Mouse (Mus musculus): ENCODE results near the gene Gpank1.
A peak's percentile ranks its signal among the peaks of the same experiment; 100 is the strongest.

Gene Gpank1

DNA sequence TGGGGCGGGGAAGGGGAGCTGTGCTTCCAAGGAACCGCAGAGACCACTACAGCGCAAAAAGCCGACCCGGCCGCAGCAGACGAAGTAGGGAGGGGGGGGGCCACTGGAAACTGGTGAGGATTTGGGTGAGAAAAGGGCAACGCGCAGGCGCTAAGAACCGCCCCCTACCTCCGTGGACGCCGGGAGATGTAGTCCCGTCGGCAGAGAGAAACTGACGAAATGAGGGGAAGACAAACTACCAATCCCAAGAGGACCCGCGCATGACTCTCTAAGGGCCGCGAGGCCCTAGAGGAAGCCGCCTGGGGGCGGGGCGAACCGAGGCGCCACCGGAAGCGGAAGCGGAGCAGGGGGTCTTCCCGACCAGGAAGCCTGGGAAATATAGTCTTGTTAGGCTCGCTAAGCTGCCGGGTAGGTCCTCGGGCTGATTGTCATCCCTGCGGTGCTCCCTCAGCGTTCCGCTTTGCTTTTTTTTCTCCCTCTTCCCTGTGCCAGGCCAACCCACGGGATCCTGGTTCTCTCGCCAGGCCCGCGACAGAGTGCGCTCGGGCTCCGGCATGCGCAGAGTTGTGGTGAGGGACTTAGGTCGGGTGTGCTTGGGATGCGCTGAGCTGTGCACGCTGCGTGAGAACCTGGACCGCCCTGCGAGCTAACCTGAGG lies at the start of gene Gpank1:
Gpank1 (plus strand) TSS at position 313 of the 657 bp plus-strand sequence.
- DNase-seq (ENCODE audit: low read depth): peak; percentile 99

DNA sequence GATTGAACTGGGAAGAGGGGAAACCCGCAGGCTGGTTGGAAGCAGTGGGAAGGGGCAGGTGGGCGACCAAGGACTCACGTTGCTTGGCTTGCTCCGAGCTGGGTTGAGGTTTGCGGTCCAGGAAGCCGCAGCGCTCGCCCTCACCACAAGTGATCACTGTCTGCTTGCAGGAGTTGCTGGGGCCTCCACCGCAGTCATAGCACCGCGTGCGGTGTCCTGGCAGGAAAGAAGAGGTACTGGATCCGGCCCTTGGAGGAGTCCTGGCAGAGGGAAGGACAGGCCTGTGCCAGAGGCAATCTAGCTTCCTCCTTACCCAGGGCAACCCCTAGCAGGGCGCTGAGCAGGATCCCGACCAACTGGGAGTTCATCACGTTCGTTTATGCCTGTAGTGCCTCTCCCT lies 47.2 kb upstream of the Gpank1 start:
- peak; percentile 48 for DNase-seq (ENCODE audit: low read depth)

DNA sequence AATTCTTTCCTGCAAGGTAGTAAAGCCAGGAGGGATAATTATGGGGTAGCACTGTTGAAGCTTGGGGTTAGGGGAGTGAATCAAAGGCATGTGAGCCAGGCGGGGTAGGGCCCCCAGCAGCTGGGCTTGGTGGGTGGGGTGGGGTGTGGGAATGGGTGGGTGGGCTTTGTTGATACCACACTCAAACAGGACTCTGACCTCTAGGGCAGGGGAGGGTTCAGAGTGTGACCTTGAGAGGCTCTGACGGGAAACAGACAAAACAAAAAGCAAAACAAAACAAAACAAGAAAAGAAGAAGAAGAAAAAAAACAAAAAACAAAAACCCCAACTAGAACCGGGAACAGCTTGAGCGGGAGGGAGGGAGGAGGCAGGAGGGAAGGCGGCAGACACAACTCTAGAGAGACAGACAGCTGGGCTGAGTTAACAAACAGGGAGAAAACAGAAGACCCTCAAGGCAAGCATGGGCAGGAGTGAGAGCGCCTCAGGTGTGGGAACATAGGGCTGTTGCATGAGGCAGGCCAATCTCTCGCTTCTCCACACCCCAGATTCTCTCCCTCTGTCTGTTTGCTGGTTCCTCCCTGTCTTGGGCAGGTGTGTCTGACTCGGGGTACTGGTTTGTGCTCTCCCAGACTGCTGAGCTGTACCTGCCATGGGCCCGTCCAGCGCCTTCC lies 44.6 kb upstream of the Gpank1 start, which contains the start of gene Ly6g6e:
Ly6g6e (plus strand) TSS at position 396 of the 670 bp plus-strand sequence.
- DNase-seq (ENCODE audit: low read depth): no peak

GRCm38 (mm10) chr17:35077285-35077684 lies 44.0 kb upstream of the Gpank1 start:
- DNase-seq (ENCODE audit: low read depth): no peak

- DNase-seq (ENCODE audit: low read depth): no peak
Observed at GRCm38 (mm10) chr17:35077786-35078233, 43.4 kb upstream of the Gpank1 start, which contains the start of gene Ly6g6d. Gene Ly6g6d (minus strand): TSS chr17:35078065.

DNA sequence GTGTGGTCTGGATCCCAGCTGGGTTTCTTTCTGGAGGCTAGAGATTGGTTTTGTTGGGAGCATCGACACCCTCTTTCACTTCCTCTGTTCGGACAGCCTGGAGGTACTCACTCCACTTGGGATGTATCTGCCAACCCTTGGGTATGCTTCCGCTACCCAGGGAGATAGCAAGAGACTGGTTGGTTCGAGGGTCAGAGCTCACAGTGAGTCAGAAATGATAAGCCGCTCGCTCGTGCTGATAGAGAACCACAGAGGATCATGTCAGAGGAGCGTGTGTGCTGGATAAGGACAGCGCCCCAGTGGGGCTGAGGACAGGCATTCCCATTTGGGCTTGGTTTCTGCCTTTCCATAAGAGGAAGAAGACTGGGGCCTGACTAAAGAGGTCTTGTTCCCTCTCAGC lies 41.5 kb upstream of the Gpank1 start:
- DNase-seq (ENCODE audit: low read depth): peak; percentile 90

GRCm38 (mm10) chr17:35080248-35080647 lies 41.0 kb upstream of the Gpank1 start:
- no peak for DNase-seq (ENCODE audit: low read depth)

DNA sequence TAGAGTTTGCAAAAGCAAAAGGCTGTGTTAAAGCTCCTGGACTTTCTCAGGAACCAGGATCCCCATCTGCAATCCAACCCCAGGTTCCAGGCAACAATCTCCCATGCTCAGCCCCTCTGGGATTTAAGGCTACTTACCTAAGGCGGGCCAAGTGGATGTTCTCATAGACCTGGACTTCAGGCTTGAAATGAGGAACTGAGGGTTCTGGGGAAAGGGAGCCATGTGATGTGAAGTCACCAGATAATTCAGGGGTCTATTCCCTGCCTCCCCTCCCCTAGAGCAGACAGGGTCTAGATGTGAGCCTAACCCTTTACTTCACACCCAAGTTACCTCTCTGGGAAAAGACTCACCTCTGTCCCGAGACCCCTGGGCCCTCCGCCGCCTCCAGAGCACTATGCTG lies 40.5 kb upstream of the Gpank1 start:
- no peak for DNase-seq (ENCODE audit: low read depth)

- no peak for DNase-seq (ENCODE audit: low read depth)
Observed at GRCm38 (mm10) chr17:35082841-35083576, 38.2 kb upstream of the Gpank1 start.

DNA sequence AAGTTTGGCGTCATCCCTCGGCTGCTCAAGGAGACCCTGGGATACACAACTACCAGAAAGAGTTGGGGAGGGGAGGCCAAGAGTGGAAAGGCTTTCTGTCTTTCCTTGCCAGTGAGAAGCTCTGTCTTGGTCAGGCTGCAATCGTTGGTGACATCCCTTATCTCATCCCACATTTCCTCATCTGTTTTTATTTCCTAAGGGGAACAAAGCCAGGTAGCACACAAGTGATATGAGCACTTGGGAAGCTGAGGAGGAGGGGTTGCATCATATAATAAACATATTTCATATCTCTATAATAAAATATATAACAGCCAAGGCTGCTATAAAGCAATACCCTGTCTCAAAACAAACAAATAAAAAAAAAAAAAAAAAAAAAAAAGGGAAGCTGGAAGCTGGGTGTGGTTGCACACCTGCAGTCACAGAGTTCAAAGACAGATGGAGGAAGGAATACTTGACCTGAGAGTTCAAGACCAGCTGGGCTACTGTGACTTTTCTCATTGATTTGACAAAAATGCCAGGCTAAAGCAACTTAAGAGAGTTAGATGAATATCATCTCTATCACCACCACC lies 37.2 kb upstream of the Gpank1 start:
- no peak for DNase-seq (ENCODE audit: low read depth)

- no peak for DNase-seq (ENCODE audit: low read depth)
Observed at GRCm38 (mm10) chr17:35085208-35085865, 35.9 kb upstream of the Gpank1 start, which contains the start of gene Ly6g6f. Gene Ly6g6f (minus strand): TSS chr17:35085610.

- peak; percentile 48 for DNase-seq (ENCODE audit: low read depth)
Observed at GRCm38 (mm10) chr17:35088151-35088550, 33.1 kb upstream of the Gpank1 start.

- DNase-seq (ENCODE audit: low read depth): peak; percentile 94
Observed at GRCm38 (mm10) chr17:35088825-35089644, 32.2 kb upstream of the Gpank1 start, which contains the start of gene Abhd16a. Gene Abhd16a (plus strand): TSS chr17:35089263.

DNA sequence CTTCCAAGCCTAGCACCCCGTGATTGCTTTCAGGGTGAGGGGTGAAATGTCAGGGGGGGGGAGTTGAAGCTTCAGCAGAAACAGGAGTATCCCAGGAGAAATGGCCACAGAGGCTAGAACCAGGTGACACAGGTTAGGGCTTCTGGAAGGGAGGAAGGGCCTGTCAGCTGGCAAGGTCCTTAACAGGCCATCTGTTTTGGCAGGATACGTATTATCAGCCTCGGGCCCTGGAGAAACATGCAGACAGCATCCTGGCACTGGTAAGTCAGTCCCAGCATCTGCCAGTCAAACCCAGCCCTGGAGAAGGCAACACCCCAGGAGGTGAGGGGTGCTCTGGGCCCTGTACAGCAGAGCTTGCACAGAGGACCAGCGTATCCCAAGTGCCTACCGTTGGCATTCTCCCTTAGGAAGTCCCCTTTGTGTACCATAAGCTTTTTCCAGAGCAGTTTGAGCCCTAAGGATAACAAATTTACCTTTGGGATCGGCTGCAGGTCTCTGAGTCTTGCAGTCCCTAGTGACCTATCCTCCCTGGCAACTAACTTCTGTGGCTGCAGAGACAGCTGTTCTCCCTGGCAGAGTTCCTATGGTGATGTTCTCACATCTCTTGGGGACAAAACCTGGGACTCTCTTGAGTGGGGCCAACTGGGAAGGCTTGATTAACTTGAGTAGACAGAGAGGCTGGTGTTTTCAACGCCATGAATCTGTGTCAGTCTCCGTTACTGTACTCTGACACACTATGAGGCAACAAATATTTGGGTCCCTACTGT lies 30.9 kb upstream of the Gpank1 start:
- DNase-seq (ENCODE audit: low read depth): no peak

- DNase-seq (ENCODE audit: low read depth): no peak
Observed at GRCm38 (mm10) chr17:35092403-35093198, 28.7 kb upstream of the Gpank1 start.

- peak; percentile 46 for DNase-seq (ENCODE audit: low read depth)
Observed at GRCm38 (mm10) chr17:35094475-35095365, 26.5 kb upstream of the Gpank1 start.

DNA sequence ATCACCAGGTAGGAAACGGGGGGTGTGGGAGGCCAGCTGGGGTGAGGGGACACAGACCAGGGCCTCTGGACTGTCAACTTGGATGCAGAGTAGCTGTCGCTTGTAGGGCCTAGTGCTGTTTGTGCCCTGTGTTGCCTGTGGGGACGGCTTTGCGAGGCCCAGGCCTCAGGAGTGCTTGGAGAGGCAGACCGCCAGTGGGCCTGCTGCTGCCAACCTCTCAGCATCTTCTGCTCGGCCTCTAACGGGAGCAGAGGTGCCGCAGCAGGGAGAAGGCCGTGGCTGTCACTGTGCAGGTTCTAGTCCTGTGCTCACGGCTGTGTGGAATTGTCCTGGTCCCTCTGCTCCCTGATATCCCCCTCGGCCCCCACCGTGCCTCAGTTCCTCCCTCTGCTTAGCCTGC lies 24.7 kb upstream of the Gpank1 start:
- no peak for DNase-seq (ENCODE audit: low read depth)

DNA sequence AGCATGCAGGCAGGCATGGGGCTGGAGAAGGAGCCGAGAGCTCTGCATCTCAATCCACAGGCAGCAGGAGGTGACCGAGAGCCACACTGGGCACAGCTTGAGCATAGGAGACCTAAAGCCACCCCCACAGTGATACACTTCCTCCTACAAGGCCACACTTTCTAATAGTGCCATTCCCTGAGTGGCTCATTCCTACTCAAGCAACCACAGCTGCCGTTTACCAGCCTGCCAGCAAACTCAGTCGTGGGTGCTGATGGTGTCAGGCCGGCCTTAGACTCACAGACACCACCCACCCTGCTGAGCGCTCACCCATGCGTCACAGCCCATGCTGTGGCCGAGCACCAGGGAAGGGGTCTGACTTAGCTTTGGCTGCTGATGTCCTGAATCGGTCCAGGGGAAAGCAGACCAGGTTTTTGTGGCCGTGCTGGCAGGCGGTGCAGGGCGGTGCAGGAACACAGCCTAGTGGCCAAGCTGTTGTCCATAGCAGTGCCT lies 24.0 kb upstream of the Gpank1 start:
- no peak for DNase-seq (ENCODE audit: low read depth)
